Mouse (Mus musculus) myocyte (in vitro differentiated cells): Measurements from ENCODE around the gene Irs2.

ENCODE experiments used
- E2F4 ChIP-seq: IDR thresholded peaks from one replicate; pipeline ENCODE4 v1.6.1; 2011; ENCODE audit warnings: mild to moderate bottlenecking, control low read depth, moderate library complexity; ENCODE audit not compliant: insufficient read depth
- MYOG ChIP-seq, 3 experiments: IDR thresholded peaks; one replicate each; pipeline ENCODE4 v1.6.1; 2011; ENCODE audit warnings: control low read depth in 2 of 3, low read depth in 2 of 3, mild to moderate bottlenecking in 2 of 3; ENCODE audit not compliant: insufficient read length in 2 of 3, control insufficient read depth in 1 of 3, insufficient read depth in 1 of 3
- POLR2A ChIP-seq: IDR thresholded peaks from one replicate; pipeline ENCODE4 v1.6.1; 2011; ENCODE audit warnings: low read depth, mild to moderate bottlenecking, control low read depth, moderate library complexity; ENCODE audit not compliant: insufficient read length
- POLR2AphosphoS2 ChIP-seq: IDR thresholded peaks from one replicate; pipeline ENCODE4 v1.6.1; 2011; ENCODE audit warnings: low read depth, control low read depth; ENCODE audit not compliant: insufficient read length
- TCF12 ChIP-seq: IDR thresholded peaks from one replicate; pipeline ENCODE4 v1.6.1; 2011; ENCODE audit warnings: mild to moderate bottlenecking, control low read depth; ENCODE audit not compliant: poor library complexity, insufficient read depth, severe bottlenecking
- USF1 ChIP-seq: IDR thresholded peaks from one replicate; pipeline ENCODE4 v1.6.1; 2011; ENCODE audit warnings: low read depth, mild to moderate bottlenecking, control low read depth, moderate library complexity

GRCm38 (mm10) chr8:11003917-11004470 lies 4.3 kb downstream of the Irs2 start:
- TF ChIP-seq POLR2AphosphoS2 = no peak
- no peak for TF ChIP-seq POLR2A
- TF ChIP-seq USF1 = no peak
- no peak for TF ChIP-seq MYOG (IDR thresholded peaks at IDR 0.05; ENCODE audit: control insufficient read depth in 1 of 3, insufficient read depth in 1 of 3, insufficient read length in 2 of 3, low read depth in 2 of 3)
- no peak for TF ChIP-seq E2F4
- no peak for TF ChIP-seq TCF12
